Mouse (Mus musculus): ENCODE data around the gene Sqstm1. TPM values are rescaled to one million over a fixed set of nuclear protein-coding genes. Genes with fewer than 3 reads are reported as not detected.

The Sqstm1 gene
- 128 and 197 TPM in 2 replicates for polyA plus RNA-seq (2014; fragmentation: Nextera tagmentation; extraction: Ambion mirVana)

DNA sequence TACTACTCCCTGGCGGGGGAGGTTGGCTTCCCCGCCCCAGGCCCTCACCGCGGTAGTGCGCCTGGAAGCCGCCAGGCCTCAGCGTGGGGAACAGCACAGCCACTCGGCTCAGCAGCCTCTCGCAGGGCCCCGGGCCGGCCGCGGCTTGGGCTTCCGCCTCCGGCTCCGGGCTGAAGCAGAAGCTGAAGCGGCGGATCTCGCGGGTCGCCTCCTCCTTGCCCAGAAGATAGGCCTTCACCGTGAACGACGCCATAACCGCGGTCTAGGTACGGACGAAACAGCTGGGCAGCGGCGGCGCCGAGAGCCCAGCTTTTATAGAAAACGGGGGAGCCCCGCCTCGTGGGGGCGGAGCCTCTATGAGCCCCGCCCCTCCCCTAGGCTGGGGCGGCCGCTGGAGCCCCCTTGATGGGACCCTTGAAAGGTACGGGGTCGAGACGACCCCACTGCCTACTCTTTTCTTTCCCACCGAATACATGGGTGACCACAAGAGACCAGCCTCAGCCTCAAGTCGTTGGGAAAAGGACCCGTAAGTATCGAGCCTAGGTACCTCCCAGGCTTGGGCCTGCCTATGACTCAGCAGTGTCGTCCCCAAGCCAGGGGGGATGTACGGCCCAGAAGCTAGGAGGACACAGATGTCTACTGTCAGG lies at the start of gene Sqstm1, which contains the start of gene Mgat4b:
Gene Sqstm1 (minus strand): TSS at position 323 of the 647 bp plus-strand sequence.
Gene Mgat4b (plus strand): TSS at position 386 of the 647 bp plus-strand sequence.
- H3K36me3 ChIP-seq (ENCODE audit: control insufficient read depth, insufficient read depth, low read length), result peaks cover 25% of the 10 kb centered on the region
- WGBS, result under 1% methylated on average over 47 of the region's 48 CpGs

DNA sequence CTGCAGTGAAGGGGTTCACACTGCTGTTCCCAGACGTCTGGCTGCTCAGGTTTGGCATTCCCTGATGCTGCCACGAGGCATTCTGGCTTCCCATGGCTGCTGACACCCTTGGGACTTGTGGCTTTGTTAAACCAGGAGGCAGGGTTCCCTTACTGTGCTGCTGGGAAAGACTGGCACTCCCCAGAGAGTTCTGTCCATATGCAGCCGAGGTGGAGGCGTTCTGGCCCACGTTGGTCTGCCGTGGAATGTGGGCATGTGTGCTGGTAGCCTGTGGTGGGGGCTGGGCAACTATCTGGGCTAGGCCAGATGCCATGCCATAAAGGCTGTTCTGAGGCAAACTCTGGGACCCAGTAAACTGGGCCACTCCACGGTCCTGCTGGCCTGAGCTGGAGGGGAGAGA lies 47.7 kb upstream of the Sqstm1 start:
- H3K27ac ChIP-seq (ENCODE audit: low read depth, low read length), result no peak overlapping the region
- ATAC-seq (ENCODE audit: low FRiP score, low TSS enrichment), result no peak
- H3K36me3 ChIP-seq (ENCODE audit: control insufficient read depth, insufficient read depth, low read length), result peaks cover 72% of the 10 kb centered on the region
- H3K27me3 ChIP-seq (ENCODE audit: control insufficient read depth, insufficient read depth, low read length), result no peaks in the 10 kb centered on the region
- no peaks in the 10 kb centered on the region for H3K4me1 ChIP-seq (ENCODE audit: control insufficient read depth, insufficient read depth, low read length)
- no peak overlapping the region for H3K9ac ChIP-seq (ENCODE audit: low read depth, low read length)
- no peaks in the 10 kb centered on the region for H3K9me3 ChIP-seq (ENCODE audit: control insufficient read depth, low read length)
- no peak overlapping the region for H3K4me2 ChIP-seq (replicated peaks; ENCODE audit: low read depth, low read length)
- no peak overlapping the region for H3K4me3 ChIP-seq (ENCODE audit: low read length)
- 88% methylated on average over 7 of the region's 7 CpGs for WGBS

More for the DNA sequence above, at the start of gene Sqstm1, which contains the start of gene Mgat4b:
- no peaks in the 10 kb centered on the region for H3K9me3 ChIP-seq (ENCODE audit: control insufficient read depth, low read length)
- peaks cover 4% of the 10 kb centered on the region for H3K4me1 ChIP-seq (ENCODE audit: control insufficient read depth, insufficient read depth, low read length)
- ATAC-seq (ENCODE audit: low FRiP score, low TSS enrichment), result peak; percentile 75
- peak within 1 kb of the TSS; percentile 96 for H3K4me3 ChIP-seq (ENCODE audit: low read length)
- H3K27ac ChIP-seq (ENCODE audit: low read depth, low read length), result peak within 1 kb of the TSS; percentile 98
- no peaks in the 10 kb centered on the region for H3K27me3 ChIP-seq (ENCODE audit: control insufficient read depth, insufficient read depth, low read length)
- peak within 1 kb of the TSS; percentile 75 for H3K4me2 ChIP-seq (replicated peaks; ENCODE audit: low read depth, low read length)
- H3K9ac ChIP-seq (ENCODE audit: low read depth, low read length), result peak within 1 kb of the TSS; percentile 94

DNA sequence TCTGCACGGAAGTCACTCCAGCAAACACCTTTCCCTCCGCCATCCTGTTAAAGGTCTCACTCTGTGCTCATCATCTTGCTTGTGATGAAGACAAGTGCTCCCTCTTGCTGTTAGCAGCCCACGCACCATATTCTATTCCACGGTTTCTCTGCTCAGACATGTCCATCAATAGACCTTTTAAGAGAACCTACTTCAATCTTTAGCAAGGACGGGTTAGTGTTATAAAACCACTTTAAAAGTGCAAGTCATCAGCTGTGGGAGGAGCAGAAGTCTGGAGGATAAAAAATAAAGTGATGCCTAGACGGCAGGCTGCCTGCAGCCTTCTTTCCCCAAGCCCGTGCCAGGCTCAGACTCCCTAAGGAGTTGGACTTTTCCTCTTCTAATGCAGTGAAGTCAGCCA lies 46.0 kb upstream of the Sqstm1 start:
- WGBS, result 84% methylated on average over 7 of the region's 7 CpGs

DNA sequence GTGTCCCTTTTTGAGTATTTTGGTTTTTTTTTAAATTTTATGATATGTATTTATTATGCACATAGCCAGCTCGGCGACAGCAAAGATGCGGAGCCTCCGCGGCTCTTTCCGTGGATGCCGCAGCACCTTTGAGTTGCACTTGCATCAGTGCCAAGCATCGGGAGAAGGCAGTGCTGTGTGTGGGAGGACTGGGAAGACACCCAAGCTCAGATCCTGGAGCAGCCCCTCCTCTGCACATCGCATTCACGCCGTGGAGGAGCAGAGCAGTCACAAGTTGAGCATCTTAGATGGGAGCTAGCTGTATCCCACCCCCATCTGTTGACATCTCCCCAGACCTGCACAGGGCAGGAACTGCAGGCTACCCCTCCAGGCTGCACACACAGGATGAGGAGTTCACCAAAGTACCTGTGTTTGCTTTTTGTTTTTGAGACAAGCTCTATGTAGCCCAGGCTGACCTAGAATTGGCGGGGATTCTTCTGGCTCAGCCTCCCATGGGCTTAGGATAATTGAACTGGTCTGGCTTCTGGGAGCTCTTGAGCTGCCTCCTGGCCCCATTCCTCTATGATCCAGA lies 43.5 kb upstream of the Sqstm1 start:
- 71% methylated on average over 12 of the region's 12 CpGs for WGBS
- Histone ChIP-seq H3K4me1 (ENCODE audit: control insufficient read depth, insufficient read depth, low read length) (peaks cover 9% of the 10 kb centered on the region), H3K27ac (ENCODE audit: low read depth, low read length) (no peak overlapping the region), H3K4me2 (replicated peaks; ENCODE audit: low read depth, low read length) (no peak overlapping the region), H3K9ac (ENCODE audit: low read depth, low read length) (no peak overlapping the region), H3K9me3 (ENCODE audit: control insufficient read depth, low read length) (no peaks in the 10 kb centered on the region), H3K4me3 (ENCODE audit: low read length) (no peak overlapping the region), H3K36me3 (ENCODE audit: control insufficient read depth, insufficient read depth, low read length) (peaks cover 32% of the 10 kb centered on the region), H3K27me3 (ENCODE audit: control insufficient read depth, insufficient read depth, low read length) (no peaks in the 10 kb centered on the region)
- no peak for ATAC-seq (ENCODE audit: low FRiP score, low TSS enrichment)

More for the DNA sequence above, 46.0 kb upstream of the Sqstm1 start:
- Histone ChIP-seq H3K4me1 (ENCODE audit: control insufficient read depth, insufficient read depth, low read length) (peaks cover 9% of the 10 kb centered on the region), H3K27ac (ENCODE audit: low read depth, low read length) (no peak overlapping the region), H3K9ac (ENCODE audit: low read depth, low read length) (no peak overlapping the region), H3K9me3 (ENCODE audit: control insufficient read depth, low read length) (no peaks in the 10 kb centered on the region), H3K4me2 (replicated peaks; ENCODE audit: low read depth, low read length) (no peak overlapping the region), H3K36me3 (ENCODE audit: control insufficient read depth, insufficient read depth, low read length) (peaks cover 57% of the 10 kb centered on the region), H3K4me3 (ENCODE audit: low read length) (no peak overlapping the region), H3K27me3 (ENCODE audit: control insufficient read depth, insufficient read depth, low read length) (no peaks in the 10 kb centered on the region)
- ATAC-seq (ENCODE audit: low FRiP score, low TSS enrichment), result no peak

DNA sequence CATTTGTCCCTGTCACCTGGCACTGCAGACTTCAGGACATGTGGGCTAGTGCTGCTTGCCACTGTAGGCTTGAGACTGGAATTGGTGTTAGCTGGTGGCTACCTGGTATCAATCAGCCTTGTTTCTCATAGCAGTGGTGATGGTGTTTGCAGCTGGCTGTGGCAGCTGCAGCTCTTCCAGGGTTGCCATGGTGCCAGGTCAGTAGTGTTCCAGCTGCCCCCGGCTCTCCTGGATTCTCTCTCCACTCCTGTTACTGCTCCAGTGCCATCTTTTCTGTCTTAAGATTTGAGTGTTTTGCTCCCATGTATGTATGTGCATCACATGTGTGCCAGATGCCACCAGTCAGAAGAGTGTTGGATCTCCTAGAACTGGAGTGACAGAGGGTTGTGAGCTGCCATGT lies 42.8 kb upstream of the Sqstm1 start:
- peaks cover 9% of the 10 kb centered on the region for H3K4me1 ChIP-seq (ENCODE audit: control insufficient read depth, insufficient read depth, low read length)
- WGBS, result 45% methylated on average over 1 of the region's 1 CpGs
- no peak for ATAC-seq (ENCODE audit: low FRiP score, low TSS enrichment)
- no peaks in the 10 kb centered on the region for H3K27me3 ChIP-seq (ENCODE audit: control insufficient read depth, insufficient read depth, low read length)
- no peak overlapping the region for H3K9ac ChIP-seq (ENCODE audit: low read depth, low read length)
- peaks cover 26% of the 10 kb centered on the region for H3K36me3 ChIP-seq (ENCODE audit: control insufficient read depth, insufficient read depth, low read length)
- no peak overlapping the region for H3K4me3 ChIP-seq (ENCODE audit: low read length)
- no peak overlapping the region for H3K4me2 ChIP-seq (replicated peaks; ENCODE audit: low read depth, low read length)
- H3K27ac ChIP-seq (ENCODE audit: low read depth, low read length), result no peak overlapping the region
- H3K9me3 ChIP-seq (ENCODE audit: control insufficient read depth, low read length), result no peaks in the 10 kb centered on the region

DNA sequence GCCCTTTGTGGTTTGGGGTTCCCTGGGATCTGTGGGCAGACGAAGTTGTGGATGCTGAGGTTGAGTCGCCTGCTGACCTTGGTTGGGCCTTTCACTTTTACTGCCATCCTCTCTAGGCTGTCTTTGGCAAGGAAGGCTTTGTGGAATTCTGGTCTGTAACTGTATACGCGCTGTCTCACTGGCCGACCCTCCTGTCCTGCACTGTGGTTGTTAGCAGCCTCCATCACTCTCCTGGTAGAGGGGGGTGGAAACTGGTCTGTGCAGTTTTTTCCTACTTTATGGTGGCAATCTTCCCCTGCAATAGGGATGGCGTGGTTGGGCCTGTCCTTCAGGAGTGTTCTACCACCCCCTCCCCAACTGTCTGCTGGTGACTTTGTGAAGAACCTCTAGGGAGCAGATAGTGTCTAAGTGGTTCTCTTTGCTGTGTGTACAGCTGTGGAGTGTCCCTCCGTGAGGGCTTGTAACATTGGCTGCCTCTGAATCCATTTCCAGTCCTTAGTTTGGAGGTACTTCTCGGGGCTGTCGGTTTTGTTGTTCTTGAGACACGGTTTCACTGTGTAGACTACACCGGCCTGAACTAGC lies 42.1 kb upstream of the Sqstm1 start:
- H3K9ac ChIP-seq (ENCODE audit: low read depth, low read length), result no peak overlapping the region
- H3K4me1 ChIP-seq (ENCODE audit: control insufficient read depth, insufficient read depth, low read length), result peaks cover 9% of the 10 kb centered on the region
- H3K27ac ChIP-seq (ENCODE audit: low read depth, low read length), result peak overlapping the region; percentile 1; the same call in 1 of the 2 replicates
- H3K4me2 ChIP-seq (replicated peaks; ENCODE audit: low read depth, low read length), result no peak overlapping the region
- peak; percentile 48 for ATAC-seq (ENCODE audit: low FRiP score, low TSS enrichment)
- H3K27me3 ChIP-seq (ENCODE audit: control insufficient read depth, insufficient read depth, low read length), result no peaks in the 10 kb centered on the region
- H3K36me3 ChIP-seq (ENCODE audit: control insufficient read depth, insufficient read depth, low read length), result peaks cover 20% of the 10 kb centered on the region
- H3K4me3 ChIP-seq (ENCODE audit: low read length), result no peak overlapping the region
- 38% methylated on average over 11 of the region's 11 CpGs for WGBS
- no peaks in the 10 kb centered on the region for H3K9me3 ChIP-seq (ENCODE audit: control insufficient read depth, low read length)

DNA sequence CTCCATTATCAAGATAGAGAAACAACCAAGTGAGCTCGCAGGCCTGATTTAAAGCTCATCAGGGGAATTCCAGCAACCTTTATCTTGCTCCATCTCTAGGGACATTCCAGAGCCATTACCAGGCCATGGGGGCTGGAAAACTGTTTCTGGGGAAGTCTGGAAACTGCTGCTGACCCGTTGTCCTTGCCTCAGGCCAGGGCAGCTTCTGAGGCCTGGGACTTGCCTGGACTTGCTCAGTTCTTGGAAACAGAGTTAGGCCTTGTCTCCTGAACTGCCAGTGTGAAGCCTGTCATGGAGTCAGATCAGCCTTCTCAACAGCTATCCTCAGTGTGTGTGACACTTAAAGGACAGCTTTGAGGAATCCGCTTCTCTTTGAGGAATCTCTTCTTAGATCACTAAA lies 41.5 kb upstream of the Sqstm1 start:
- no peak overlapping the region for H3K4me2 ChIP-seq (replicated peaks; ENCODE audit: low read depth, low read length)
- H3K4me3 ChIP-seq (ENCODE audit: low read length), result no peak overlapping the region
- ATAC-seq (ENCODE audit: low FRiP score, low TSS enrichment), result peak; percentile 20; the same call in 1 of the 2 replicates
- H3K9me3 ChIP-seq (ENCODE audit: control insufficient read depth, low read length), result no peaks in the 10 kb centered on the region
- peaks cover 9% of the 10 kb centered on the region for H3K4me1 ChIP-seq (ENCODE audit: control insufficient read depth, insufficient read depth, low read length)
- no peak overlapping the region for H3K9ac ChIP-seq (ENCODE audit: low read depth, low read length)
- H3K36me3 ChIP-seq (ENCODE audit: control insufficient read depth, insufficient read depth, low read length), result peaks cover 14% of the 10 kb centered on the region
- H3K27ac ChIP-seq (ENCODE audit: low read depth, low read length), result peak overlapping the region; percentile 1; the same call in 1 of the 2 replicates
- WGBS, result 49% methylated on average over 3 of the region's 3 CpGs
- H3K27me3 ChIP-seq (ENCODE audit: control insufficient read depth, insufficient read depth, low read length), result no peaks in the 10 kb centered on the region

DNA sequence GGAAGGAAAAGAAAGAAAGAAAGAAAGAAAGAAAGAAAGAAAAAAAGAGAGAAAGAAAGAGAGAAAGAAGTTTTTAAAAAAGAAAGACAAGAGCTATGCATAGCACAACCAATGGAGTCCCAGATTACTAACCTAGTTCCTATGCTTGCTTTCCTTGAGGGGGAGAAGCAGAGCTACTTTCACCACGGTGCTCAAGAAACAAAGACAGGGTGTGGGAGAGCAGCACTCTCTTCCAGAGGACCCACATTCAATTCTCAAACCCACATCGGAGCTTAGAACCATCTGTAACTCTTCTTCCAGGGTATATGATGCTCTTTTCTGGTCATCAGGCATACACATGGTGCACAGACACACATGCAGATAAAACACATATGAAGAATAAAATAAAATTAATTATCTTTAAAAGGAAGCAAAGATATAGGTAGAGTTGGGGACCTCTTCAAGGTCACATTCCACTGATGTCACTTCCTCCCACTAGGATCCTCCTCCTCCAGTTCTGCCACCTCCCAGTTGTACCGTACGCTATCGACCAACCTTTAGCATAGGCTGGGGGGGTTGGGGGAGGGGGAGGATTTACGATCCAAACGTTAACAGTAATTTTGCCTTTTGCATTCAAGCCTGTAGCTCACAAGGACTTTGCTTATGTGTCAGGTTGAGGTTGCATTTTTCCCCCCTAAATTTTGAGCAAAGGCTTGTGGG lies 38.0 kb upstream of the Sqstm1 start:
- Histone ChIP-seq H3K9ac (ENCODE audit: low read depth, low read length) (no peak overlapping the region), H3K4me2 (replicated peaks; ENCODE audit: low read depth, low read length) (no peak overlapping the region), H3K4me1 (ENCODE audit: control insufficient read depth, insufficient read depth, low read length) (peaks cover 9% of the 10 kb centered on the region), H3K9me3 (ENCODE audit: control insufficient read depth, low read length) (no peaks in the 10 kb centered on the region), H3K27me3 (ENCODE audit: control insufficient read depth, insufficient read depth, low read length) (no peaks in the 10 kb centered on the region), H3K27ac (ENCODE audit: low read depth, low read length) (no peak overlapping the region), H3K36me3 (ENCODE audit: control insufficient read depth, insufficient read depth, low read length) (no peaks in the 10 kb centered on the region), H3K4me3 (ENCODE audit: low read length) (no peak overlapping the region)
- 63% methylated on average over 7 of the region's 7 CpGs for WGBS
- ATAC-seq (ENCODE audit: low FRiP score, low TSS enrichment), result no peak

Data from kidney, embryonic 14.5 days (tissue).